In the genomic region with DNA sequence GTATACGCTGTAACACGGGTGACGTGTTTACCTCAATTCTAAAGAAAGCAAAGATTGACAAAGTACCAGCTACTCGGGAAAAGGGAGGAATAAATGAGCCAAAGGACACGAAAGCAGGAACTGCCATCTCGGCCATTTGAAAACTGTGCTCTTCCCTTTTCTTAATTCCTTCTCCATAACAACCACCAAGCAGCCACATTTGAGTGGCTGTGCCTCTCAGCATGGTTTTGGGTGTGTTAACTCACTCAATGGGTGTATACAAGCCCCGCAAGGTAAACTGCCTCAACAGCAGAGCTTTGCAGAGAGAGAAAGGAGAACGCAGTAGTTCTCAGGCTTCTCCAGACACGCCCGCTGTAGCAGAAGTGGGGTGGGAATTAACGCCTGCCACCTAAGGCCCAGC, we compare ENCODE assay signal across 21 mouse cellular contexts.
"Had no signal": no experiment of that assay in that cellular context is flagged by ENCODE, and none has a peak within 500 bp of the region (broad histone marks: within the 10 kb centered on the region; RNA-seq: fewer than 3 reads in every experiment).

No protein-coding gene starts in this region.

- H3K4me2 ChIP-seq: liver, embryonic 15.5 days; lung, embryonic 15.5 days; midbrain, embryonic 11.5 days; midbrain, embryonic 13.5 days; midbrain, embryonic 15.5 days; neural tube, embryonic 12.5 days had no signal

- H3K27ac ChIP-seq: liver, embryonic 15.5 days; lung, embryonic 15.5 days; macrophage; midbrain, embryonic 13.5 days; midbrain, embryonic 15.5 days; neural tube, embryonic 12.5 days had no signal

- H3K36me3 ChIP-seq: liver, embryonic 15.5 days; midbrain, embryonic 15.5 days had no signal

- H3K4me1 ChIP-seq: liver, embryonic 15.5 days; lung, embryonic 15.5 days; megakaryocyte, embryonic 14.5 days; neural tube, embryonic 12.5 days had no signal

- DNase-seq: liver, postnatal 0 days; lung, adult 2 months; lung, postnatal 14 days; lung, postnatal 36 days; retina, postnatal 1 day; right cerebral cortex, adult 18-20 months; right cerebral cortex, postnatal 25 days; right cerebral cortex, postnatal 4 days; spleen, adult 18-20 months; thymus, adult 2 months; thymus, postnatal 25 days; thymus, postnatal 4 days had no signal

- H3K4me3 ChIP-seq: liver, embryonic 15.5 days; lung, embryonic 15.5 days; megakaryocyte, embryonic 14.5 days; midbrain, embryonic 13.5 days; midbrain, embryonic 15.5 days; neural tube, embryonic 12.5 days had no signal

- H3K27me3 ChIP-seq: liver, embryonic 15.5 days; lung, embryonic 15.5 days; midbrain, embryonic 13.5 days; midbrain, embryonic 15.5 days; neural tube, embryonic 12.5 days had no signal

- H3K9ac ChIP-seq: liver, embryonic 15.5 days; liver, postnatal 0 days; lung, embryonic 15.5 days; midbrain, embryonic 13.5 days; midbrain, embryonic 15.5 days; neural tube, embryonic 12.5 days had no signal

- H3K9me3 ChIP-seq: liver, embryonic 15.5 days; lung, embryonic 15.5 days; megakaryocyte, embryonic 14.5 days; midbrain, embryonic 13.5 days; midbrain, embryonic 15.5 days; neural tube, embryonic 12.5 days had no signal

- ATAC-seq: liver, postnatal 0 days; lung, postnatal 0 days; midbrain, embryonic 13.5 days; midbrain, embryonic 15.5 days had no signal
